Mouse (Mus musculus): Measurements from ENCODE around the gene Erp44.

The Erp44 gene

GRCm38 (mm10) chr4:48279498-48280134 lies at the start of gene Erp44, which contains the start of gene Invs:
TSS of gene Erp44 (minus strand) at chr4:48279558.
TSS of gene Invs (plus strand) at chr4:48279760.
- CTCF ChIA-PET, result interaction anchor here (0.7 kb wide), 1 partner anchor 296 kb away, joined by 3 read pairs; no protein-coding TSS in a partner anchor

DNA sequence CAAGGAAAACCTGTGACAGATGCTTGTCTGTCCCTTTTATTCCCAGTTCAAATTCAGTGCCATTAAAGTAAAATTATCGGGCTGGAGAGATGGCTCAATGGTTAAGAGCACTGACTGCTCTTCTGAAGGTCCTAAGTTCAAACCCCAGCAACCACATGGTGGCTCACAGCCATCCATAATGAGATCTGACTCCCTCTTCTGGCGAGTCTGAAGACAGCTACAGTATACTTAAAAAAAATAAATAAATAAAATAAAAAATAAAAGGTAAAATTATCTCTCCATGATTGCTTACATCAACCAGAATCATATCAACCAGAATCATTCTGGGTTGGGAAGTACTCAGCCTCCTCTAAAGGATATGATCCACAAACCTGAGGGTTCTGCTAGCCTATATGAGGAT lies 48.7 kb upstream of the Erp44 start:
- CTCF ChIA-PET, result no interaction called here

DNA sequence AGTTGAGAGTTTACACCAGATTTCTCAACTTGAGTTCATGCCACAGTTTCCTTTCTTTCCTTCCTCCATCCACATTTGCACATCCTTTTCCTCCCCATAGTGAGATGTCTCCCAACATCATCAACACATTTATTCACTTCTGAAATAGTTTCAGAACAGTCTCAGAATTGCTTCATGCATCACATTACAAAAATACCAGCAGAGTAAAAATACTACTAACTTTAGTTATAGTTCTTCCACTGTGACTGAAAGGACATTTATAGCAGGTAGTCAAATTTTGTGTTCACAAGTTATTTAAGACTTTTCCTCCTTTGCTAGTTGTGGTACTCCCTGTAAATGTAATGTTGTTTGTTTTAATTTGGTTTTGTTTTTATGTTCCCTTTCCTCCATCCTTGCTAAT lies 47.8 kb upstream of the Erp44 start:
- CTCF ChIA-PET, result no interaction called here

DNA sequence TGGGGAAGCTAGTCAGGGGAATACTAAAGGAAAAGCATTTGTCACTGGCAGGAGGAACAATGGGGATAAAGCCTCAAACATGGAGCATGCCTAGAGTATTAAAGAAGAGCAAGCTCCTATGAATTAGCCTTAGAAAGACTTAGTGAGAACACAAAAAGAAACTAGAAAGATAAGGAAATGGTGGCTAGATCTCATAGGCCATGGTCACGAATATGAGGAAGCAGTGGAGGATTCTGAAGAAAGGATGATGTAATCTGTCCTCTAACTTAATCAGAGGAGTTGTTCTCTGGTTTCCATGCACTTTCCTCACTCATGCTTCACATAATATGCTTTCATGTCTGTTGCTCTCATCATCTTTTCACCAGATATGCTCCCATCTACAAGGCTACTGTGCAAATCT lies 42.7 kb upstream of the Erp44 start:
- CTCF ChIA-PET, result no interaction called here

- CTCF ChIA-PET, result no interaction called here
These were observed 41.9 kb upstream of the Erp44 start for GRCm38 (mm10) chr4:48321276-48321675.

DNA sequence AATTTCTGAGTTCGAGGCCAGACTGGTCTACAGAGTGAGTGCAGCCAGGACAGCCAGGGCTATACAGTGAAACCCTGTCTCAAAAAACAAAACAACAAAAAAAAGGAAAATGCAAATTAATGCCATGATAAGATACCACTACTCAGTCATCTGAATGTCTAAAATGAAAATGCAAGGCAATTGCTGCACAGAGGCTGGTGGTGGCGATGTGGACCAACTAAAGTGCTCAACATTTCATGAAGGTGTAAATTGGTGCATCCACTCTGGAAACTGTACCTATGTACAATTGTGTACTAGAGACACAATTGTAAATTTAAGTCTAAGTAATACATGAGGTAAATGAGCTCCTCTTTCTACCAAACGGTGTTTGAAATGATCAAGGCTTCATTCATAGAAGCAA lies 36.7 kb upstream of the Erp44 start:
- CTCF ChIA-PET, result no interaction called here

DNA sequence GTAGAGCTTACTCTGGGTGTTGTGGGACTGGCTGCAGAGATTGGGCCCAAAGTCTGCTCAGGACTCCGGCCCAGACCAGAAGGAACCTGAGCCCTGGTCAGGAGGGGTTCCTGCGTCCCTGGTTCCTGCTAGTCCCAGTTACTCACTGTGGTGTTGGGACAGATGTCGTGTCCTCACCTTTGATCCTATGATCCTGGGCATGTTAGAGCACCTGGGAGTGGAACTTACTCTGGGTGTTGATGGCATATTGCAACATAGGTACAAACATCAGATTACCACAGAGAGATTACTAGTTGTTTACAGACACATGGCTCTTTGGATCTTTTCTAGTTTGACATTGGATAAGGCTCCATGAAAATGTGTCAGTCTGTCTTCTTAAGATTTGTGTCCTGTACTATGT lies 35.5 kb upstream of the Erp44 start:
- CTCF ChIA-PET, result no interaction called here

GRCm38 (mm10) chr4:48287086-48287757 lies 7.9 kb upstream of the Erp44 start:
- CTCF ChIA-PET, result no interaction called here

DNA sequence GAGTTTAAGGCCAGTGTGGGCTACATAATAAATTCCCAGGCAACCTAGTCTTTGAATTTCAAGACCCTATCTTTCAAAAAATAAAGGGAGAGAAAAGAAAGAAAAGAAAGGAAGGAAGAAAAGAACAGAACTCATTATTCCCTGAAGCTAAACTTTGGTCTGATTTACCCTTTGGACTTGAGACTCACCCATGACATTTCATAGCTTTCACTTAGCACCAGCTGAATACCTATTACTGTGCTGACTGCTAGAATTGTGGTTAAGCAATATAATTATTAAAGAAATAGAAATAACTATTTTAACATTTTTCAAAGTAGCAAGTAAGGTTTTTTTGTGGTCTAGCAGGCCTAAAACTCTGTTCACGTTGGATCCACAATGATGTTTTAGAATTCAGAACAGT lies 1.8 kb upstream of the Erp44 start:
- CTCF ChIA-PET, result interaction anchor here (0.5 kb wide), 1 partner anchor 191 kb away, joined by 3 read pairs; no protein-coding TSS in a partner anchor

DNA sequence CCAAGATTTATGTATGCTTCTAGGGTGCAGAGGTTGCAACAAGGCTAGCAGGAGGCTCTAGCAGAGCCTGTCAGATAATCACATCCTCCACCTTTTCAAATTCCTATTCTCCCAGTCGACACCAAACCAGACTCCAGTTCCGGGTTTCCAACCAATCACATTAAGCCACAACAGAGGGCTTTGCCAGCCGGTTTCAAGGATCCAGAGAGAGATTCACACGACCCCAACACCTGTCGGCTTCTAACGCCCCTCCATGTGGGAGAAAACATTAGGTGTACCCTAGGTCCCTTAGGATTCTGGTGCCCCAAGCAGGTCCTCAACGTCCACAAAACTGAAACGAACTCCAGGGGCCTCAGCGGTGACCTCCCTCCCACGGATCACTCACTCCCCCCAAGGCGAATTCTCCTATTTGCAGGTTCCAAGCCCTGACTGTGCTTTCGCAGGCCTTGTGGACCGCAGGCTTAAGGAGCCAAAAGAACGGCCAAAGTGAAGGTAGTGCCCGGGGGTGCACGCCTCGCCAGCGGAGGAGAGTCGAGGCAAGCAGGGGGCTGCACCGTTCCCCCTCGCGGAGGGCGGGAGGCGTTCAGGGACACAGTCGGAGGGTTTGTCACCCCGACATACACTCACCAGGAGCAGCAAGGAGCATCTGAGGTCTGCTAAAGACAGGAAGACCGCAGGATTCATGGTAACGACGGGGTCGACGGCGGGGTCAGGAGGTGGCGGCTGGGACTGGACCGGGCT lies 431 bp downstream of the Erp44 start:
- CTCF ChIA-PET, result no interaction called here

DNA sequence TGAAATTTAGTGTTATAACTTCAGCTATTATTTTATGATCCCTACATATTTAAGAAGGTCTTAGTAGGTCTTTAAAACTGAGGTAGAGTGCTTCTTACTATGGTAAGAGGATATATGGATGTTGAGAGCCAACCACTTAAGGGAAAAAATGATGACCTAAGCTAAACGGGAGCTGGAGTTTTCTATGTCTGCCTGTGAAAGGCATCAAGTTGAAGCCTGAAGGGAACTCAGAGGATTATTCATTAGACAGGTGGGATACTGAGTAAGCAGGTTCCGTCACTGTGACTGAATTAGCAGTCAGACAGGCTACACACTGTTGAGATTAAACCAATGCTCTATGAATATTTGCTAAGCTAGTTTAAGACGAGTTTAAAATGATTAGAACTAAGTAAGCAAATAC lies 2.3 kb downstream of the Erp44 start:
- CTCF ChIA-PET, result no interaction called here

DNA sequence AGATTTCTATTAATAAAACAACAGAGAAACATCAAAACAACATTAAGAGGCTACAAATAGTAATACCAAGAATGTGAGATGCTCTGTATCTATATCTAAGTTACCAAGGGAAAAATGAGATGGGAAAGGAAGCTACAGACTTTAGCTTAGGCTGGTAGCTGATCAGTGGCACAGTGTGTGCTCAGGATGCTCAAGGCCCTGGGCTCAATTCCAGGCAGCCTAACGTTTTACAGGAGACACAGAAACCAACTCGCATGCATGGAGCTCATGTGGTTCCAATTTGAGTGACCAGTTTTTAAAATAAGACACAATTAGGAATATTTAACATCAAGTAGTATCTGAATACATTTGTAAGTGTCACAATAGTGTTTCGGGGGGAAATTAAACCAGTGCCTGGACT lies 3.6 kb downstream of the Erp44 start:
- CTCF ChIA-PET, result no interaction called here

DNA sequence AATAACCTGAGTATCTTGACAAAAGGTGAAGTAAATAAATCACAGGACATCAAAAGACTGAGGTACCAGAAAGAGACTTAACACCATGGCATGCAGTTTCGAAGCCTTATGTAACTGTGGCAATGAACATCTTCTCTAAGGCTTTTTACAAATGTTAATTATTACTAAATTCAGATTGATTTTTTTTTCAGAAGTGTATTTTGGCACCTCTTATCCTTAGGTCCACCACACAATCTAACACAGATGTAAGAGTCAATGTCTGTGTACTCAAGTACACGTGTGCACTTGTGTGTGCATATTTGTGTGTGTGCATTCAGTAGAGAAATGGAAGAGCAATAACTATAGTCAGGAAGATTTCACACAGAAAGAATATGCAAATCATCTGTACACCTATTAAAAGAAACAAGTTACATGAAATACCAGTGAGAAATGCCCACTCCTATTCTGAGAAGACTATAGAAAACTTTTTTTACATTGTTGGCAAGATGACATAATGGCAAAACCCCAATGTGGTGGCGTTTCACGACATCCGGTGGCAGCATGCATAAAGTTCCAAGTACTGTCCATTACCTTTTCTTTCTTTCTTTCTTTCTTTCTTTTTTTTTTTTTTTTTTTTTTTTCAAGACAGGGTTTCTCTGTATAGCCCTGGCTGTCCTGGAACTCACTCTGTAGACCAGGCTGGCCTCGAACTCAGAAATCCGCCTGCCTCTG lies 6.1 kb downstream of the Erp44 start:
- CTCF ChIA-PET, result no interaction called here

DNA sequence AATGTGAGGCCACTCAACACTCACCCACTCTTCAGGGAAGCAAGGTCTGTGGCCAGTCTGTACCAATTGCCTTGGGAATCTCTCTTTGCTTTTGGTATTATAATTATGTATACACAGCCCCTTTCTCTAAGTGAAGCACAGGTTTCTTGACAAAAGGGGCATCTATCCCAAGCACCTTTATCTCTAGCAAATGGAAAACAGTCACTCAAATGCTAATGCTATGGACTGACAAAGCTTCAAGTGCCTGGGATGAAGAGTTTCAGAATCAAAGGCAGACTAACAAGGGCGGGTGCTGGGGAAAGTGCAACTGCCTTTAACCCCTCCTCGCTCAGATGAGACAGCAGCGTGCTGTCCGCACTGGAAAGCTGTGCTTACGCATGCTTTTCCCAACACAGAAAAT lies 7.5 kb downstream of the Erp44 start:
- CTCF ChIA-PET, result no interaction called here

GRCm38 (mm10) chr4:48270532-48270931 lies 8.8 kb downstream of the Erp44 start:
- CTCF ChIA-PET, result no interaction called here

GRCm38 (mm10) chr4:48268127-48268526 lies 11.2 kb downstream of the Erp44 start:
- CTCF ChIA-PET, result no interaction called here

DNA sequence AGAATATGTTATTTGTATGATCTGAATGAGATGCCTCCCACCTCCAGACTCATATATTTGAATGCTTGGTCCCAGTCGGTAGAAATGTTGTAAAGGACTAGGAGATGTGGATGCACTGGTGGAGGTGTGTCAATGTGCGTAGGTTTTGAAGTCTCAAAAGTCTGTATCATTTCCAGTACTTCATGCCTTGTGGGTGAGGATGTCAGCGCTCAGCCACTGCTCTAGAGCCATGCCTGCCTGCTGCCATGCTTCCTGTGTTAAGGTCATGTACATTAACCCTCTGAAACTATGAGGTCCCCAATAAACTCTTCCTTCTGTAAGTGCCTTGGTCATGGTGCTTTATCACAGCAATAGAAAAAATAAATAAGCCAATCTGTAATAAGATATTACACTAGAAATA lies 11.7 kb downstream of the Erp44 start:
- CTCF ChIA-PET, result no interaction called here

DNA sequence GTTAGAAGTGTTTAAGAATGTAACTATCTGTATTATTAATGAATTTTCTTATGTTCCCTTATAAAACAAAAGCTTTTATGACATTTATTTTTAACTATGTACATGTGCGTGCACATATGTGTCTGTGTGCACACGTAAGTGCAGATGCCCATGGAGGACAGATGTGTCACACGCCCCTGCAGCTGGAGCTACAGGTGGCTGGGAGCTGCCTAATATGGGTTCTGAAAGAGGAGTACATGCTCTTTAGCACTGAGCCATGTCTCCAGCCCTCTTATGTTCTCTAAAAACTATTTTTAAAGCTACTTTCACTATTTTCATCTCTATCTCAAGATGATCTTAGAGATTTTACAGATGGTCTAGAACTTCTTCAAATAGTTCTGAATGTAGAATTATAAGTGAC lies 21.3 kb downstream of the Erp44 start:
- CTCF ChIA-PET, result no interaction called here

DNA sequence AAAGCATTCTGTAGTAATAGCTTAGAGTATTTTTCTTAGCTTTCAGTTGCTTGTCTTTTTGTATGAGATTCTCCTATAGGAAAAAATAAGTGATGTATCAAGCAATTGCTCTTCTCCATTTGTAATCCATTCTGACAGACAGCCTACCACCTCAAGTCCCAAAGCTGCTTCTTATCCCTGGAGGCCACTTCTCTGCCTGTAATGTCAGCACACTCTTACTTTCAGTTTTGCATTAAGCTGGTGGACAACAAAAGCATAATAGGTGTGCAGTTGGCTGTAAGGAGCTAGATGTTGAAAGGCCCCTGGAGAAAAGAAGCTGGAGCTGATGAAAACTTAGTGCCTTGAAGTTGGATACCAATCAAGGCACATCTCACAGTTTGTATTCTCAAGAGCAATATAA lies 26.1 kb downstream of the Erp44 start:
- CTCF ChIA-PET, result no interaction called here

GRCm38 (mm10) chr4:48244280-48244679 lies 35.1 kb downstream of the Erp44 start:
- CTCF ChIA-PET, result interaction anchor here (0.5 kb wide), 1 partner anchor 9 kb away, joined by 3 read pairs; no protein-coding TSS in a partner anchor

DNA sequence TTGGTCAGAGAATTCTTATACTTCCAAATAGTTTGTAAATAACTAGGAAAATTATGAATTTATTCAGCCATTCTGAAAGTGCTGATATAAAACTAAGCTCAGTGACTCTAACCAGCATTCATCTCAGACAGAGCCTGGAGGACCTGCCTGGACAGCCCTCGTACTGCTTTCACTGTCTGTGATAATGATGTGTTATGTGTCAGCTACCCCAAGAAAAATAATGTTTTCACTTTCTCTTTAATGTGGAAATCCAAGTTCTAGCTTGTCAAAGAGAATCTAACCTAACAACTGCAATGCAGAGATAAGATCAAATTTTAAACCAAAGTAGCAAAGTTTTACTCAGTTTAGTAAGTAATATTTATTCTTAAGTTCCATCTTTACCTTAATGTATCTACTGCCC lies 35.6 kb downstream of the Erp44 start:
- CTCF ChIA-PET, result no interaction called here

DNA sequence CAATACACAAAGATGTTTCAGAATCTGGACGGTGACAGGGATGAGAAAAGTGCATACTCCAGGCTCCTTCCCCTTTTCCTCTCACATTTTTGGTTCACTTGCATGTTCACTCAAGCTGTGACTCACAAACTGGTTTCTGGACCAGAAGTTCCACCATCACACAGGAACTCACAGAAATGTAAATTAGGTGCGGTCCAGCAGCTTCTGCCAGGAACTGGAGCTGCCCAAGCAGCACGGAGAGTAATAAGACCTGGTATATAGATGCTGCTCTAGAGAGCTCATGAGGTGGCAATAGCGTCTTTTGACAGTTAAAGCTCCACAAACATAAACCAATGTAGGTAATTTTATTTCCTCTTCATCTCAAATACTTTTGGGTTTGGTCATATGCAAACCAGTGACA lies 36.9 kb downstream of the Erp44 start:
- CTCF ChIA-PET, result no interaction called here
